Mouse (Mus musculus): Measurements from ENCODE around the gene Ccdc15.

The Ccdc15 gene

GRCm38 (mm10) chr9:37232201-37233195 is 115.7 kb downstream of the Ccdc15 start:
- no peak for DNase-seq (ENCODE audit: low spot score in 2 of 2)

GRCm38 (mm10) chr9:37230486-37231195 is 117.6 kb downstream of the Ccdc15 start:
- no peak for DNase-seq (ENCODE audit: low spot score in 2 of 2)

GRCm38 (mm10) chr9:37229880-37230325 is 118.3 kb downstream of the Ccdc15 start:
- DNase-seq (ENCODE audit: low spot score in 2 of 2), result peak; percentile 51 to 68

Measured in heart, adult 9 months (tissue).